ENCODE assay signal across 18 mouse cellular contexts in the genomic region with DNA sequence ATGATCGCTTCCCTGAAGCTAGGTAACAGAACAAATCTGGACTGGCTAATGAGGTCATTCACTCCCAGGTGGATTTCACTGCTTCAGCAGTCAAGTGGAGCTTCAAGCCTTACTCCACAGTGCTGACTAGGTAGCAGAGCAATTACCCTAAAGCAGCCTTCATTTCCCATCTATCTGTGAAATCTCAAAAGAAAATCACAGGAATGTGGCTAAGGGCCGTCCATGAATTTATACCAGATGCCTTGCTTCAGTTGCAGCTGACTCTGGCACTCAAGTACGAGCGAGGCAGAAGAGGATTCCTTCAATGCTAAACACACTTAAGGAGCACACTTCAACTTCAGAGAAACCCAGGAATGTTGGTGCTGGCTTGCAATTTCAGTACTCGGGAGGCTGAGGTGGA. TPM values are rescaled to one million over a fixed set of nuclear protein-coding genes. Genes with fewer than 3 reads are reported as not detected.
DNase-seq lines count a peak whose midpoint lies in the region; ATAC-seq and TF ChIP-seq lines count a peak whose summit lies in the region.
"Had no signal": no experiment of that assay in that cellular context is flagged by ENCODE, and none has a peak within 500 bp of the region (broad histone marks: within the 10 kb centered on the region; RNA-seq: fewer than 3 reads in every experiment).

No protein-coding gene starts in this region.

- no peaks in the 10 kb centered on the region for H3K36me3 ChIP-seq in kidney, embryonic 15.5 days
- no peaks in the 10 kb centered on the region for H3K36me3 ChIP-seq in midbrain, embryonic 16.5 days (ENCODE audit: control insufficient read depth, insufficient read depth, low read length)
- no peaks in the 10 kb centered on the region for H3K36me3 ChIP-seq in midbrain, postnatal 0 days (ENCODE audit: insufficient read depth, low read length)
- H3K36me3 ChIP-seq in forebrain, embryonic 15.5 days, result no peaks in the 10 kb centered on the region
- H3K36me3 ChIP-seq: hindbrain, embryonic 15.5 days had no signal

- H3K27me3 ChIP-seq in kidney, embryonic 15.5 days, result no peaks in the 10 kb centered on the region
- no peaks in the 10 kb centered on the region for H3K27me3 ChIP-seq in midbrain, embryonic 16.5 days (ENCODE audit: control insufficient read depth, insufficient read depth, low read depth, low read length)
- H3K27me3 ChIP-seq in midbrain, postnatal 0 days (ENCODE audit: insufficient read depth, low read length), result no peaks in the 10 kb centered on the region
- no peaks in the 10 kb centered on the region for H3K27me3 ChIP-seq in forebrain, embryonic 15.5 days
- H3K27me3 ChIP-seq: hindbrain, embryonic 15.5 days had no signal

- H3K27ac ChIP-seq in kidney, embryonic 15.5 days, result peak overlapping the region; percentile 24
- no peak overlapping the region for H3K27ac ChIP-seq in midbrain, embryonic 16.5 days (ENCODE audit: low read length)
- H3K27ac ChIP-seq in midbrain, postnatal 0 days (ENCODE audit: low read depth, low read length), result no peak overlapping the region
- peak overlapping the region; percentile 100 for H3K27ac ChIP-seq in embryonic fibroblast, embryonic 13.5 days (ENCODE audit: insufficient read depth, low read length)
- no peak overlapping the region for H3K27ac ChIP-seq in forebrain, embryonic 15.5 days (replicated peaks)
- H3K27ac ChIP-seq: hindbrain, embryonic 15.5 days; stomach, postnatal 0 days had no signal

- peak; percentile 81 for ATAC-seq in kidney, embryonic 15.5 days (replicated peaks; ENCODE audit: low FRiP score)
- peak; percentile 40; the same call in 1 of the 2 replicates for ATAC-seq in midbrain, embryonic 16.5 days
- no peak for ATAC-seq in midbrain, postnatal 0 days (ENCODE audit: low FRiP score)
- ATAC-seq in forebrain, embryonic 15.5 days (replicated peaks), result no peak
- ATAC-seq: forebrain, postnatal 0 days had no signal

- peaks cover 15% of the 10 kb centered on the region; the same call in 1 of the 2 replicates for H3K4me1 ChIP-seq in kidney, embryonic 15.5 days
- no peaks in the 10 kb centered on the region for H3K4me1 ChIP-seq in midbrain, embryonic 16.5 days (ENCODE audit: control insufficient read depth, insufficient read depth, low read length)
- H3K4me1 ChIP-seq in midbrain, postnatal 0 days (ENCODE audit: insufficient read depth, low read length), result no peaks in the 10 kb centered on the region
- peaks cover 19% of the 10 kb centered on the region for H3K4me1 ChIP-seq in embryonic fibroblast, embryonic 13.5 days (ENCODE audit: control insufficient read depth, insufficient read depth, low read length)
- no peaks in the 10 kb centered on the region for H3K4me1 ChIP-seq in forebrain, embryonic 15.5 days
- H3K4me1 ChIP-seq: hindbrain, embryonic 15.5 days had no signal

- no peak overlapping the region for H3K4me3 ChIP-seq in kidney, embryonic 15.5 days (replicated peaks)
- H3K4me3 ChIP-seq in midbrain, embryonic 16.5 days (ENCODE audit: low read depth, low read length), result no peak overlapping the region
- H3K4me3 ChIP-seq in midbrain, postnatal 0 days (ENCODE audit: low read depth, low read length), result no peak overlapping the region
- no peak overlapping the region for H3K4me3 ChIP-seq in embryonic fibroblast, embryonic 13.5 days (ENCODE audit: insufficient read depth, low read length)
- H3K4me3 ChIP-seq in forebrain, embryonic 15.5 days, result no peak overlapping the region
- H3K4me3 ChIP-seq: hindbrain, embryonic 15.5 days had no signal

- H3K4me2 ChIP-seq in kidney, embryonic 15.5 days, result no peak overlapping the region
- H3K4me2 ChIP-seq in midbrain, embryonic 16.5 days (ENCODE audit: low read length), result no peak overlapping the region
- H3K4me2 ChIP-seq in midbrain, postnatal 0 days (ENCODE audit: low read depth, low read length, poor library complexity, severe bottlenecking), result no peak overlapping the region
- H3K4me2 ChIP-seq in forebrain, embryonic 15.5 days (replicated peaks), result no peak overlapping the region
- H3K4me2 ChIP-seq: heart, embryonic 11.5 days; hindbrain, embryonic 15.5 days had no signal

- DNase-seq in kidney, postnatal 10 days, result no peak
- DNase-seq in midbrain, postnatal 0 days (ENCODE audit: low spot score), result no peak
- no peak for DNase-seq in urinary bladder, postnatal 36 days (ENCODE audit: low spot score in 2 of 2)
- DNase-seq: cerebellum, adult 2 months; cerebellum, postnatal 36 days; forebrain, postnatal 0 days; heart, postnatal 10 days; kidney, adult 8-10 months; liver; retina, postnatal 1 day; right cerebral cortex, postnatal 4 days had no signal

- WGBS in kidney, embryonic 15.5 days, result 55% methylated on average over 5 of the region's 5 CpGs
- 77% methylated on average over 5 of the region's 5 CpGs for WGBS in midbrain, embryonic 16.5 days
- 83% methylated on average over 5 of the region's 5 CpGs for WGBS in midbrain, postnatal 0 days
- WGBS in forebrain, embryonic 15.5 days, result 78% methylated on average over 5 of the region's 5 CpGs

- TF ChIP-seq CTCF in midbrain, postnatal 0 days (IDR thresholded peaks at IDR 0.05), result no peak
- no peak for TF ChIP-seq CTCF in embryonic fibroblast, embryonic 13.5 days (IDR thresholded peaks at IDR 0.05; ENCODE audit: borderline replicate concordance, insufficient read depth, low read length)

- H3K9ac ChIP-seq in kidney, embryonic 15.5 days, result no peak overlapping the region
- H3K9ac ChIP-seq in midbrain, embryonic 16.5 days (ENCODE audit: low read depth, low read length), result no peak overlapping the region
- no peak overlapping the region for H3K9ac ChIP-seq in midbrain, postnatal 0 days (replicated peaks; ENCODE audit: low read length, poor library complexity, severe bottlenecking)
- H3K9ac ChIP-seq in forebrain, embryonic 15.5 days (replicated peaks), result no peak overlapping the region
- H3K9ac ChIP-seq: forebrain, postnatal 0 days; hindbrain, embryonic 15.5 days had no signal

- TF ChIP-seq POLR2A in embryonic fibroblast, embryonic 13.5 days (IDR thresholded peaks at IDR 0.05; ENCODE audit: low read depth, low read length), result no peak

- no peaks in the 10 kb centered on the region for H3K9me3 ChIP-seq in kidney, embryonic 15.5 days (replicated peaks)
- no peaks in the 10 kb centered on the region for H3K9me3 ChIP-seq in midbrain, embryonic 16.5 days (replicated peaks; ENCODE audit: control insufficient read depth, low read length, poor library complexity, severe bottlenecking)
- H3K9me3 ChIP-seq in midbrain, postnatal 0 days (ENCODE audit: low read length), result no peaks in the 10 kb centered on the region
- no peaks in the 10 kb centered on the region for H3K9me3 ChIP-seq in forebrain, embryonic 15.5 days
- H3K9me3 ChIP-seq: hindbrain, embryonic 15.5 days had no signal

RNA-seq across cellular contexts. Expression of gene Filip1l, which starts 50.9 kb away (rescaled TPM):
- 24.2 and 24.8 TPM in 2 replicates for polyA plus RNA-seq in kidney, embryonic 15.5 days (2015; fragmentation: Nextera tagmentation; extraction: Ambion mirVana)
- polyA plus RNA-seq in midbrain, embryonic 16.5 days (2015; fragmentation: Nextera tagmentation; extraction: Ambion mirVana), result 2.2 TPM in 2 replicates
- total RNA-seq in midbrain, postnatal 0 days (2014; rRNA removed), result 2.0 and 2.2 TPM in 2 replicates
- polyA plus RNA-seq in midbrain, postnatal 0 days (2015; fragmentation: Nextera tagmentation; extraction: Ambion mirVana), result 1.6 and 1.9 TPM in 2 replicates
- polyA plus RNA-seq in embryonic fibroblast, embryonic 13.5 days (2011; ENCODE audit: insufficient read length, low read depth, missing spikeins), result 138 and 223 TPM in 2 replicates
- 1.9 and 2.3 TPM in 2 replicates for polyA plus RNA-seq in forebrain, embryonic 15.5 days (2015; fragmentation: Nextera tagmentation; extraction: Ambion mirVana)

Comparison
In these comparisons a context has a peak if more than half of its experiments do, and no peak if none do; other contexts are left out.
1. ATAC-seq: peak in kidney, embryonic 15.5 days (single experiment) and midbrain, embryonic 16.5 days (single experiment); none in midbrain, postnatal 0 days (single experiment) and forebrain, embryonic 15.5 days (single experiment).
2. H3K27ac ChIP-seq: peak in kidney, embryonic 15.5 days (single experiment) and embryonic fibroblast, embryonic 13.5 days (single experiment); none in midbrain, embryonic 16.5 days (single experiment), midbrain, postnatal 0 days (single experiment) and forebrain, embryonic 15.5 days (single experiment).